Mouse (Mus musculus): ENCODE measurements around the gene H2-M3. TPM values are rescaled to one million over a fixed set of nuclear protein-coding genes. Genes with fewer than 3 reads are reported as not detected.

H2-M3 gene
- 11.0 and 14.5 TPM in 2 replicates for polyA plus RNA-seq (2012; rRNA removed; ENCODE audit: low replicate concordance)

GRCm38 (mm10) chr17:37270058-37270701 lies at the start of gene H2-M3:
TSS of gene H2-M3 (plus strand) at chr17:37270220.

GRCm38 (mm10) chr17:37237230-37237629 lies 32.8 kb upstream of the H2-M3 start, which contains the start of gene Olfr97:
TSS of gene Olfr97 (minus strand) at chr17:37237330.

GRCm38 (mm10) chr17:37263626-37264025 lies 6.4 kb upstream of the H2-M3 start, which contains the start of gene Olfr98:
TSS of gene Olfr98 (minus strand) at chr17:37263749.

GRCm38 (mm10) chr17:37283360-37283759 lies 13.3 kb downstream of the H2-M3 start, which contains the start of gene Olfr99:
TSS of gene Olfr99 (minus strand) at chr17:37283460.

GRCm38 (mm10) chr17:37304213-37304612 lies 34.2 kb downstream of the H2-M3 start, which contains the start of gene Olfr101:
TSS of gene Olfr101 (minus strand) at chr17:37304313.

GRCm38 (mm10) chr17:37316954-37317353 lies 46.9 kb downstream of the H2-M3 start, which contains the start of gene Olfr102:
TSS of gene Olfr102 (minus strand) at chr17:37317054.

Other genes starting within 250 kb of the H2-M3 start
- gene Mog, start 246.8 kb upstream of the H2-M3 start, polyA plus RNA-seq (2012; rRNA removed; ENCODE audit: low replicate concordance), result not detected in 2 replicates
- gene Gabbr1, start 224.3 kb upstream of the H2-M3 start, polyA plus RNA-seq (2012; rRNA removed; ENCODE audit: low replicate concordance), result 30.9 and 71.8 TPM in 2 replicates
- not detected in 2 replicates for gene Olfr90, start 181.7 kb upstream of the H2-M3 start, polyA plus RNA-seq (2012; rRNA removed; ENCODE audit: low replicate concordance)
- not detected in 2 replicates for gene Olfr91, start 171.9 kb upstream of the H2-M3 start, polyA plus RNA-seq (2012; rRNA removed; ENCODE audit: low replicate concordance)
- not detected in 2 replicates for gene Olfr92, start 150.1 kb upstream of the H2-M3 start, polyA plus RNA-seq (2012; rRNA removed; ENCODE audit: low replicate concordance)
- not detected in 2 replicates for gene Olfr93, start 108.7 kb upstream of the H2-M3 start, polyA plus RNA-seq (2012; rRNA removed; ENCODE audit: low replicate concordance)
- 0.54 and 3.7 TPM in 2 replicates for gene Ubd, start 76.3 kb upstream of the H2-M3 start, polyA plus RNA-seq (2012; rRNA removed; ENCODE audit: low replicate concordance)
- not detected in 2 replicates for gene Olfr94, start 69.2 kb upstream of the H2-M3 start, polyA plus RNA-seq (2012; rRNA removed; ENCODE audit: low replicate concordance)
- gene Olfr95, start 57.1 kb upstream of the H2-M3 start, polyA plus RNA-seq (2012; rRNA removed; ENCODE audit: low replicate concordance), result not detected in 2 replicates
- not detected in 2 replicates for gene Olfr96, start 50.1 kb upstream of the H2-M3 start, polyA plus RNA-seq (2012; rRNA removed; ENCODE audit: low replicate concordance)
- not detected in 2 replicates for gene Olfr97, start 32.9 kb upstream of the H2-M3 start, polyA plus RNA-seq (2012; rRNA removed; ENCODE audit: low replicate concordance)
- gene Olfr98, start 6.5 kb upstream of the H2-M3 start, polyA plus RNA-seq (2012; rRNA removed; ENCODE audit: low replicate concordance), result not detected in 2 replicates
- not detected in 2 replicates for gene Olfr99, start 13.2 kb downstream of the H2-M3 start, polyA plus RNA-seq (2012; rRNA removed; ENCODE audit: low replicate concordance)
- not detected in 2 replicates for gene Olfr101, start 34.1 kb downstream of the H2-M3 start, polyA plus RNA-seq (2012; rRNA removed; ENCODE audit: low replicate concordance)
- gene Olfr102, start 46.8 kb downstream of the H2-M3 start, polyA plus RNA-seq (2012; rRNA removed; ENCODE audit: low replicate concordance), result not detected in 2 replicates
- gene Olfr103, start 69.5 kb downstream of the H2-M3 start, polyA plus RNA-seq (2012; rRNA removed; ENCODE audit: low replicate concordance), result not detected in 2 replicates
- gene Olfr104-ps, start 89.4 kb downstream of the H2-M3 start, polyA plus RNA-seq (2012; rRNA removed; ENCODE audit: low replicate concordance), result not detected in 2 replicates
- not detected in 2 replicates for gene Olfr105-ps, start 108.8 kb downstream of the H2-M3 start, polyA plus RNA-seq (2012; rRNA removed; ENCODE audit: low replicate concordance)
- gene Olfr106-ps, start 120.2 kb downstream of the H2-M3 start, polyA plus RNA-seq (2012; rRNA removed; ENCODE audit: low replicate concordance), result not detected in 2 replicates
- gene Olfr107, start 129.0 kb downstream of the H2-M3 start, polyA plus RNA-seq (2012; rRNA removed; ENCODE audit: low replicate concordance), result not detected in 2 replicates
- gene Olfr108, start 175.3 kb downstream of the H2-M3 start, polyA plus RNA-seq (2012; rRNA removed; ENCODE audit: low replicate concordance), result not detected in 2 replicates
- not detected in 2 replicates for gene Olfr109, start 188.7 kb downstream of the H2-M3 start, polyA plus RNA-seq (2012; rRNA removed; ENCODE audit: low replicate concordance)
- gene H2-M2, start 213.3 kb downstream of the H2-M3 start, polyA plus RNA-seq (2012; rRNA removed; ENCODE audit: low replicate concordance), result 0.15 and 0.34 TPM in 2 replicates
- gene Olfr110, start 222.2 kb downstream of the H2-M3 start, polyA plus RNA-seq (2012; rRNA removed; ENCODE audit: low replicate concordance), result not detected in 2 replicates
- gene Olfr111, start 237.8 kb downstream of the H2-M3 start, polyA plus RNA-seq (2012; rRNA removed; ENCODE audit: low replicate concordance), result 0.17 TPM in 1 of 2 replicates, not detected in the other